Mouse (Mus musculus): Measurements from ENCODE around the gene Rnf5. TPM values are rescaled to one million over a fixed set of nuclear protein-coding genes. Genes with fewer than 3 reads are reported as not detected.

The Rnf5 gene
- polyA plus RNA-seq, 1 experiment from 2014 or later = 324 TPM

- peak overlapping the region; percentile 83 for H3K9ac ChIP-seq (replicated peaks)
- H3K4me3 ChIP-seq (replicated peaks) = peak overlapping the region; percentile 80
- no peaks in the 10 kb centered on the region for H3K9me3 ChIP-seq
- 13% methylated on average over 12 of the region's 12 CpGs for WGBS
- 0 out of 2 replicates have a peak, but pooled peaks cover 3% of the 10 kb centered on the region for H3K36me3 ChIP-seq
- H3K27ac ChIP-seq = peak overlapping the region; percentile 94
- ATAC-seq = no peak
- H3K27me3 ChIP-seq = peaks cover 34% of the 10 kb centered on the region
- peak overlapping the region; percentile 91 for H3K4me2 ChIP-seq (replicated peaks)
- peaks cover 65% of the 10 kb centered on the region for H3K4me1 ChIP-seq (replicated peaks)
Observed at GRCm38 (mm10) chr17:34629796-34630603, 26.5 kb upstream of the Rnf5 start.

GRCm38 (mm10) chr17:34629221-34629751 is 25.8 kb upstream of the Rnf5 start, which contains the start of gene Prrt1:
Gene Prrt1, plus strand, starts transcription at chr17:34629533.
- 0 out of 2 replicates have a peak, but pooled peaks cover 3% of the 10 kb centered on the region for H3K36me3 ChIP-seq
- peak within 1 kb of the TSS; percentile 94 for H3K27ac ChIP-seq
- WGBS = under 1% methylated on average over 16 of the region's 16 CpGs
- peak within 1 kb of the TSS; percentile 83 for H3K9ac ChIP-seq (replicated peaks)
- H3K4me3 ChIP-seq (replicated peaks) = peak within 1 kb of the TSS; percentile 80
- ATAC-seq = peak; percentile 34; the same call in 1 of the 2 replicates
- no peaks in the 10 kb centered on the region for H3K9me3 ChIP-seq
- H3K27me3 ChIP-seq = peaks cover 34% of the 10 kb centered on the region
- H3K4me2 ChIP-seq (replicated peaks) = peak within 1 kb of the TSS; percentile 91
- peaks cover 65% of the 10 kb centered on the region for H3K4me1 ChIP-seq (replicated peaks)

- Histone ChIP-seq H3K9me3 (no peaks in the 10 kb centered on the region), H3K36me3 (peaks cover 3% of the 10 kb centered on the region; the same call in 1 of the 2 replicates), H3K4me3 (replicated peaks) (peak overlapping the region; percentile 80), H3K4me1 (replicated peaks) (peaks cover 65% of the 10 kb centered on the region), H3K27me3 (peaks cover 34% of the 10 kb centered on the region), H3K27ac (peak overlapping the region; percentile 94), H3K9ac (replicated peaks) (peak overlapping the region; percentile 83), H3K4me2 (replicated peaks) (peak overlapping the region; percentile 91)
- no peak for ATAC-seq
- WGBS = 11% methylated on average over 5 of the region's 5 CpGs
Observed at GRCm38 (mm10) chr17:34628644-34628967, 25.1 kb upstream of the Rnf5 start.

- Histone ChIP-seq H3K4me3 (replicated peaks) (peak within 1 kb of the TSS; percentile 80), H3K36me3 (peaks cover 3% of the 10 kb centered on the region; the same call in 1 of the 2 replicates), H3K4me1 (replicated peaks) (peaks cover 65% of the 10 kb centered on the region), H3K9me3 (no peaks in the 10 kb centered on the region), H3K4me2 (replicated peaks) (peak within 1 kb of the TSS; percentile 91), H3K9ac (replicated peaks) (peak within 1 kb of the TSS; percentile 83), H3K27me3 (peaks cover 31% of the 10 kb centered on the region), H3K27ac (peak within 1 kb of the TSS; percentile 94)
- ATAC-seq = no peak; the same call in 1 of the 2 replicates
- WGBS = 3% methylated on average over 29 of the region's 29 CpGs
Observed at GRCm38 (mm10) chr17:34627943-34628643, 24.6 kb upstream of the Rnf5 start, which contains the start of gene Ppt2. Gene Ppt2, minus strand, starts transcription at chr17:34628510.

GRCm38 (mm10) chr17:34627093-34627942 is 23.8 kb upstream of the Rnf5 start:
- Histone ChIP-seq H3K4me1 (replicated peaks) (peaks cover 63% of the 10 kb centered on the region), H3K9ac (replicated peaks) (peak overlapping the region; percentile 83), H3K9me3 (no peaks in the 10 kb centered on the region), H3K4me3 (replicated peaks) (peak overlapping the region; percentile 80), H3K36me3 (peaks cover 9% of the 10 kb centered on the region), H3K27ac (peak overlapping the region; percentile 94), H3K4me2 (replicated peaks) (peak overlapping the region; percentile 91), H3K27me3 (peaks cover 25% of the 10 kb centered on the region)
- under 1% methylated on average over 44 of the region's 45 CpGs for WGBS
- ATAC-seq = peak; percentile 76

GRCm38 (mm10) chr17:34626773-34627092 is 23.2 kb upstream of the Rnf5 start:
- H3K4me1 ChIP-seq (replicated peaks) = peaks cover 57% of the 10 kb centered on the region
- WGBS = under 1% methylated on average over 18 of the region's 18 CpGs

GRCm38 (mm10) chr17:34626062-34626772 is 22.7 kb upstream of the Rnf5 start:
- H3K4me3 ChIP-seq (replicated peaks) = peak overlapping the region; percentile 80
- H3K9me3 ChIP-seq = no peaks in the 10 kb centered on the region
- 50% methylated on average over 16 of the region's 16 CpGs for WGBS
- peak overlapping the region; percentile 94 for H3K27ac ChIP-seq
- H3K27me3 ChIP-seq = peaks cover 15% of the 10 kb centered on the region
- peak overlapping the region; percentile 83 for H3K9ac ChIP-seq (replicated peaks)
- H3K36me3 ChIP-seq = peaks cover 19% of the 10 kb centered on the region
- peak overlapping the region; percentile 91 for H3K4me2 ChIP-seq (replicated peaks)
- no peak; the same call in 1 of the 2 replicates for ATAC-seq
- H3K4me1 ChIP-seq (replicated peaks) = peaks cover 52% of the 10 kb centered on the region

More at GRCm38 (mm10) chr17:34626773-34627092, 23.2 kb upstream of the Rnf5 start:
- peak overlapping the region; percentile 83 for H3K9ac ChIP-seq (replicated peaks)
- H3K4me3 ChIP-seq (replicated peaks) = peak overlapping the region; percentile 80
- peaks cover 14% of the 10 kb centered on the region for H3K36me3 ChIP-seq
- peak; percentile 38 for ATAC-seq
- no peaks in the 10 kb centered on the region for H3K9me3 ChIP-seq
- peak overlapping the region; percentile 91 for H3K4me2 ChIP-seq (replicated peaks)
- H3K27ac ChIP-seq = peak overlapping the region; percentile 94
- H3K27me3 ChIP-seq = peaks cover 20% of the 10 kb centered on the region

GRCm38 (mm10) chr17:34624981-34625380 is 21.5 kb upstream of the Rnf5 start:
- Histone ChIP-seq H3K4me2 (replicated peaks) (no peak overlapping the region), H3K27me3 (peaks cover 2% of the 10 kb centered on the region), H3K27ac (no peak overlapping the region), H3K9me3 (no peaks in the 10 kb centered on the region), H3K4me3 (replicated peaks) (no peak overlapping the region), H3K4me1 (replicated peaks) (peaks cover 39% of the 10 kb centered on the region), H3K9ac (replicated peaks) (no peak overlapping the region), H3K36me3 (peaks cover 31% of the 10 kb centered on the region)
- WGBS = 92% methylated on average over 3 of the region's 3 CpGs
- ATAC-seq = no peak

- Histone ChIP-seq H3K27ac (no peak overlapping the region), H3K4me3 (replicated peaks) (no peak overlapping the region), H3K9me3 (no peaks in the 10 kb centered on the region), H3K4me1 (replicated peaks) (peaks cover 21% of the 10 kb centered on the region), H3K4me2 (replicated peaks) (no peak overlapping the region), H3K36me3 (peaks cover 34% of the 10 kb centered on the region), H3K9ac (replicated peaks) (no peak overlapping the region), H3K27me3 (no peaks in the 10 kb centered on the region)
- 89% methylated on average over 9 of the region's 9 CpGs for WGBS
- ATAC-seq = no peak
Observed at GRCm38 (mm10) chr17:34623161-34623560, 19.7 kb upstream of the Rnf5 start.

- no peak overlapping the region for H3K4me2 ChIP-seq (replicated peaks)
- H3K4me3 ChIP-seq (replicated peaks) = no peak overlapping the region
- peaks cover 7% of the 10 kb centered on the region for H3K4me1 ChIP-seq (replicated peaks)
- 87% methylated on average over 8 of the region's 8 CpGs for WGBS
- no peaks in the 10 kb centered on the region for H3K9me3 ChIP-seq
- H3K27ac ChIP-seq = no peak overlapping the region
- no peak overlapping the region for H3K9ac ChIP-seq (replicated peaks)
- peaks cover 50% of the 10 kb centered on the region for H3K36me3 ChIP-seq
- no peak for ATAC-seq
- no peaks in the 10 kb centered on the region for H3K27me3 ChIP-seq
Observed at GRCm38 (mm10) chr17:34621006-34621405, 17.5 kb upstream of the Rnf5 start.

GRCm38 (mm10) chr17:34618999-34619398 is 15.5 kb upstream of the Rnf5 start:
- H3K4me3 ChIP-seq (replicated peaks) = no peak overlapping the region
- peaks cover 68% of the 10 kb centered on the region for H3K36me3 ChIP-seq
- no peaks in the 10 kb centered on the region for H3K27me3 ChIP-seq
- no peaks in the 10 kb centered on the region for H3K4me1 ChIP-seq (replicated peaks)
- H3K9ac ChIP-seq (replicated peaks) = no peak overlapping the region
- ATAC-seq = no peak
- no peak overlapping the region for H3K4me2 ChIP-seq (replicated peaks)
- no peaks in the 10 kb centered on the region for H3K9me3 ChIP-seq
- 11% methylated on average over 6 of the region's 6 CpGs for WGBS
- H3K27ac ChIP-seq = no peak overlapping the region

Data from midbrain, embryonic 13.5 days (tissue).